Mouse (Mus musculus) frontal cortex, adult 2 months (tissue): ENCODE results near the gene Ppp4r1. TPM values are rescaled to one million over a fixed set of nuclear protein-coding genes. Genes with fewer than 3 reads are reported as not detected.

Experiments used
- DNase-seq, 2 experiments: peaks; one replicate each; pipeline ENCODE4 v3.0.0; 2022; ENCODE audit warnings: low spot score in 1 of 2; ENCODE audit errors: extremely low spot score in 1 of 2
- polyA plus RNA-seq: library from polyadenylated mRNA; depleted of rRNA; stranded (reverse); fragments of >200 nt; gene quantifications from 2 replicates; pipeline ENCODE4 v1.2.3, GENCODE M21; 2012

Gene Ppp4r1
- polyA plus RNA-seq, 1 experiment: 73.3 TPM

DNA sequence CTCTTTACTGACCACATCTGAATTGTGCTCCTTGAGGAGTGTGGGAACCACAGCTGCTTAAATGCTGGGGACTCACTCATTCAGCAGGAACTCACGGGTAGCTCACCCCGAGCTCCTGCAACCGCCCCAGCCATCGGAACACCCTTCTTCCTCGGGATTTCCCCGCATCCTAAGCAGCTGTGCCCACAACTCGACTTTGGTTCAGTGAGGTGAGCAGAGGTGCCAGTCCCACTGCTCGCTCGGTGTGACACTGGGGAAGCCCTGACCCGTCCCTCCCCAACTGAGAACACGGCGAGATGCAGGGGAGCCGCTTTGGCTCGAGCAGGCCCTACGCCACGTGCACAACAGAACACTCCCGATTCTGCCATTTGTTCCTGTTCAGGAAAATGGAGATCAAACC lies 68.1 kb downstream of the Ppp4r1 start:
- no peak for DNase-seq

DNA sequence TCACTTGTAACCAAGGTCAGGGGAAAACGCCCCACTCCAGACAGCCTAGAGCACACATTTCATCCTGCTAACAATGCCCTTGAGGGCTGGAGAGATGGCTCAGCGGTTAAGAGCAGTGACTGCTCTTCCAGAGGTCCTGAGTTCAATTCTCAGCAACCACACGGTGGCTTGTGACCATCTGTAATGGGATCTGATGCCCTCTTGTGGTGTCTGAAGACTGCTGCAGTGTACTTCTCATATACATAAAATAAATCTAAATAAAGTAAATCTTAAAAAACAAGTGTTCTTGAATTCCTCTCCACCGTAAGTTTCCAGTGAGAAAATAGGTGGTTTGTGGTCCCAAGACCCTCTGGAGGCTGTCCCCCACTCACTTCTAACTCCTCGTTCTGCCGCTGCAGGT lies 69.4 kb downstream of the Ppp4r1 start:
- no peak for DNase-seq

DNA sequence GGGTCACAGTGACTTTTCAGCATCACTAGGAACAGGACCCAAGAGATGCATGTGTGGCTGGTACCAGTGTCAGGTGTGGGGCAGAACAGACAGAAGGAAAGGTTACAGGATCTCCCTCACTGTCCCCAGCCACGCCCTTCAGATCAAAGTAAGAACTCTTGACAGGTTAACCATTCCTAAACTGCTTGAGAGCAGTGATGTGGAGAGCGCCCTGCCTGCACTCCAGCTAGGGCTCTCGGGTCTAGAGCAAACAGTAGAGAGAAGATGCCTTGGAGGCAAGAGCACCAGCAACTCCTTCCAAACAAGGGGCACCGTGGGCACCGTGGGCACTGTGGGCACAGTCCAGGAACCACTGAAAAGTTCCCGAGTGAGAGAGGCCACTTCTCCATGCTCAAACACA lies 71.0 kb downstream of the Ppp4r1 start:
- DNase-seq: no peak

DNA sequence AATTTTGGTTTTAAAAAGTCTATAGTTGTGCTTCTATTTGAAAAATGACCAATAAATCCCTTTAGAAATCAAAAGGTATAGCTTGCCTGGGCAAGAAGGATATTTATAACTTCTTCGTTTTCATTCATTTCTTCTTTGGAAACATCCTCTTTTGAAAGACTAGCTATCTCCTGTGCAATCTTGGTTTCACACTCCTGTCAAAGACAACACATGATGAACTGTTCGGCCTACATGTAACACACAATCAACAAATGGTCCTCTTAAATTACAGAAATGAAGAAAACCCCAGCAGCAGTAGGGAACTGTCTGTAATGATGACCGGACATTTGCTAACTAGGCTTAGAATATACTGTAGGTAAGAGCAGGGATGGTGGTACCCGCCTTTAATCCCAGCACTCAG lies 71.6 kb downstream of the Ppp4r1 start:
- no peak for DNase-seq

DNA sequence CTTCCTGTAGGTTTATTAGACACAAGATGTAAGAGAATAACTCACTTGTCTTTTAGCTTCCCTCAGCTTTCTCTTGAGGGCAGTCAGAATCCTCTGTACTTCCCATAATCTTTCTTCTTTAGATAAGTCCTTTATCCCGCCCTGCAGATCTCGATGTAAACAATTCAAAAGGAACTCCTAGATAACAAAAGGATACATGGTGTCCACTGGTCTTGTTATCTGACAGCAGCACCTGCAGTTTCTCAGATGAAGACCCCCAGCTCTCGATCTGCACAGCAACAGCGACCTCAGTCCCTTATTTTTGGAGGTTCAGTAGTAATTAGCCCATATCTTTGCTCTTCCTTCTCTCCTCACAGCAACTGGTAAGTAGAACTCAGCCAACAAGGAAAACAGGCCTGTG lies 75.2 kb downstream of the Ppp4r1 start:
- DNase-seq: no peak

DNA sequence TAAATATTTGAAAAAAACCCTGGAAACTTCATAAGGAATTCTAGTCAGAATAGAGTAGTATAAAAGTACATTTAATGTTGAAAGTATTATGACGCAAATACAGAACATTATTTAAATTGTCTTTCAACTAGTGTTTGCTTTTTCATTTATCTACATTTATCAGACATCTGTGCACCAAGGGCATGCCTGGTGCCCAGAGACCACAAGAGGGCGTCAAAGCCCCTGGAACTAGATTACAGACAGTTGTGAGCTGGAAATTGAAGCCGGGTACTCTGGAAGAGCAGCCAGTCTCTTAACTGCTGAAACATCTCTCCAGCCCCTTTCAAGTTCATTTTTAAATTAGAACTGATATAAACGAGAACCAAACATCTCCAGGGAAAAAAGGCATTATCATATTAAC lies 80.2 kb downstream of the Ppp4r1 start:
- DNase-seq: peak in 1 of 2 experiments; percentile 50

DNA sequence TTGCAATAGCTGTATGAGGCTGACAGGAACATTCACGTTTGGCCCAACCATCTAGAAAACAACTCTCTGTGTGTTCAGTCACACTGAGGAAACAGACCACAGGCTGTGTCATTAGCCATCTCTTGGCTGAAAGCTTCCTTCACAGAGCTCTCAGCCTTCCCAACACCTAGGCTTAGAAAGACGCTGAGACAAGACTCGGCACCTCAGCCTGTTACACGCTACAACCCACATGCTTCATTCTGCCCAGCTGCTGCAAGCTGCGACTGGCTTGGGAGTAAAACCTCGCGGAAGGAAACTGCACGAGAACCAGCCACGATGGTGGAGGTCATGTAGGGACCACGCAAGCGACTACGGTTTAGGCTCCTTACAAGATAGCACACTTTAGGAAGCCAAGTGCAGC lies 81.5 kb downstream of the Ppp4r1 start:
- peak in 1 of 2 experiments; percentile 37 for DNase-seq

DNA sequence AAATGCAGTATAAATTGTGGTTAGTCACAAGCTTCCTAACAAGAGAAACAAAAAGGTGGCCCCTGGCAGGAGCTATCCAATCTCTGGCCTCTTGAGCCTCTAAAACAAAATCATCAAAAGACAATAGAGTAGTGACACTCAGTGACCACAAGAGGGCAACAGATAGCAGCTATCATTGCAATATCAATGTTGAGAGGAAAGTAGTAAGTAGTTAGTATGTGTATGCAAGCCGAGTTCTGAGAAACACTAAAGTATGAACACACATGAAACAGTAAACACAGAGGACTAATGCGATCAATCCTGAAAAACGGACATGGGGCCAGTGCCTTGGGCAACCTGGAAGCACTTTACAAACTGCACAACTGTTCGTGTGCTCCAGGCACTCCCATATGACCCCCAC lies 82.4 kb downstream of the Ppp4r1 start:
- peak in 1 of 2 experiments; percentile 68 for DNase-seq

DNA sequence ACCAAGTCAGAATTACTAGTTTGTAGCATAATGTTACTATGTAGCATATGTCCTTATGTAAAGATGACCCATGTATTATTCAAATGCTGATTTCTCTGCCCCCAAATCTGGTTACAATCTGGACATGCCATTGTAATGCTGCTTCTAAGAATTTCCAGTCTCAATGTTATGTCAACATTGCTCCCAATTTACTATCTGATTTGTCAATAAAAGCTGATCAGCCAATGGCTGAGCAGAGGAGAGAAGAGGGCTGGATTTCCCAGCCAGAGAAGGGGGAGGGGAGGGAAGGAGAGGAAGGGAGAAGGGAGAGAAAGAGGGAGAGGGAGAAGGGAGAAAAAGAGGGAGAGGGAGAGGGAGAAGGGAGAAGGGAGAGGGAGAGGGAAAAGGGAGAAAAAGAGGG lies 82.9 kb downstream of the Ppp4r1 start:
- DNase-seq: no peak

DNA sequence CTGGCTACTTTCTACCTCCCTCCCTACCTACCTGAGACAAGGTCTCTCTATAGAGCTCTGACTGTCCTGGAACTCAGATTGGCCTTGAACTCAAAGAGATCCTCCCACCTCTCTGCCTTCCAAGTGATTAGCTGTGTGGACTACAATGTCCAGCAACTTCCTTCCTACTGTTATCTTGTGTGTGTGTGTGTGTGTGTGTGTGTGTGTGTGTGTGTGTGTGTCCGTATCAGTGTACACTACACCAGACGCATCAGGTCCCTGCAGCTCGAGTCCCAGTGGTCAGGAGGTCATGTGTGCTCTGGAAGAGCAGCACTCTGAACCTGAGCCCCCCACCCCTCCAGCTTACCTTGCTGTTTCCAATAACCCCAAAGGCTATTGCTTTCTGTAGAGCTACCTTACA lies 83.8 kb downstream of the Ppp4r1 start:
- no peak for DNase-seq

DNA sequence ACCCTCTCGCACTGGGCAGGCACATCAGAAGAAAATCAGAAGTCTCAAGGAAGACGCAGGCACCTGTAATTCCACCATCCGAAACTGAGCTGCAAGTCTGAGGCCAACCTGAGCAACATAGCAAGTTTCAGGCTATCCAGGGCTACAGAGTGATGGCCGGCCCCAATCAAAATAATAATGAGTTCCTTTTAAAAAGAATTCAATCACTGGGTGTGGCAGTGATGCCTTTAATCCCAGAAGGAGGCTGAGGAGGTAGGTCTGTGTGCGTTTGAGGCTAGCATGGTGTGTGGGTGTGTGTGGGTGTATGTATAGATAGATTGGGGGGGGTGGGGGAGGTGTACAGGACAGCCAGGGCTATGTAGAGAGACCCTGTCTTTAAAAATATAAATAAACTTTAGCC lies 85.6 kb downstream of the Ppp4r1 start:
- no peak for DNase-seq

DNA sequence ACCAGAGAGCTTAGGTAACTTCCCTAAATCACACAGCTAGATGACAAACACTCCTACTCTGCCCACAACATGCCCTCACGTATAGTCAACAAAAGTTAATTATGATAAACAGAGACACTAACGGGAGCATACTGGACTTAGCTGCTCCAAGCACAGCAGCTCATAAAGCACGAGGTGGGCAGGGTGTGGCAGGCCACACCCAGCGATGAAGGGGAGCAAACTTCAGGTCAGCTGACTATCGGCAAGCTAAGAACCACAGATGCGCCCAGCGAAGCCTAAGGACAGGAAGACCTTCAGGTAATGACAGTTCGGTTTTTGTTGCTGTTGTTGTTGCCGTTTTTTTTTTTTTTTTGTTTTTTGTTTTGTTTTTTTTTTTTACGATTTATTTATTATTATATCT lies 87.3 kb downstream of the Ppp4r1 start:
- no peak for DNase-seq

DNA sequence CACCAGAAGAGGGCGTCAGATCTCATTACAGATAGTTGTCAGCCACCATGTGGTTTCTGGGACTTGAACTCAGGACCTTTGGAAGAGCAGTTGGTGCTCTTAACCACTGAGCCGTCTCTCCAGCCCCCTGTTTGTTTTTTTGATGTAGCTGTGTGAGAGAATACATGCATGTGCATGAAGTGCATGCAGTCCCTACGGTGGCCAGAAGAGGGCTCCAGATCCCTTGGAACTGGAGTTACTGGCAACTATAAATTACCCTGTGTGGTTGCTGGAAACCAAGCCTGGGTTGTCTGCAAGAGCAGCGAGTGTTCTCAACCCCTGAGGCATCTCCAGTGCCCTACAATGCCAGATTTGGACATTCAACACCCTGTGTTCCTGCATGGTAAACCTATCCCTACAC lies 87.8 kb downstream of the Ppp4r1 start:
- DNase-seq: peak in 1 of 2 experiments; percentile 77

DNA sequence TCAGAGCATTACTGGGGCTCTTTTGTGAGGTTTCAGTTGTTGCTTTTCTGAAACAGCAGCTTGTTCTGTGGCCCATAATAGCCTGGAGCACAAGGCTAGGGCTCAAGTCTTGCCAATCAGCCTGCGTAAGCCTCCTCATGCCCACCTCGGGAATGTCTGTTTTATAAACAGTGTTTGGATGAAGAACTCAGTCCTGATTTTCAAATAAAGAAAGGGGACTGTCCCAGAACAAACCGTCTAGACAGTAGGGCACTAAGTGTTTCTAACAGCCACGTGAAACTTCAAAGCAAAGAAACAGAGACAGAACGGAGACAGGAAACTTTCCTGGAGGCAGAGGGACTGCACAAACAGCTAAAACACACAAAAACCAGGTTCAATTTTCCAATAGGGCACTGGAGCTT lies 89.3 kb downstream of the Ppp4r1 start:
- no peak for DNase-seq

DNA sequence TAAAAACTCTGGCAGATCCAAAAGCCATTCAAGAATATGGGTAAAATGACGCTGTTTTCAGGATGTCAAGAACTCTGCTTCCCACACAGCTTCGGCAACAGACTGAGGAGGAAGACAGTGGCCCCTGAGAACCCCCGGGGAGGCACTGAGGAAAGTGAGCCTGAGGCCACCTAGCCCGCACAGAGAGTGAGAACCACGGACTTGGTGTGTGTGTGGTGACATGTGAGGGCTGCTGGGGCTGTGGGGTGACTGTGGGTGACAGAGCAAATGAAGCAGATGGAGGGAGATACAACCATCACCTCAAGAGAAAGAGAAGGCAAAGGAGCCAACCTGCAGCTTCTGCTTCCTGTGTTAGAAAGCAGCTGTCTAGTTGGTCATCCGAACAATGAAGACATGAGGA lies 89.7 kb downstream of the Ppp4r1 start:
- DNase-seq: no peak

DNA sequence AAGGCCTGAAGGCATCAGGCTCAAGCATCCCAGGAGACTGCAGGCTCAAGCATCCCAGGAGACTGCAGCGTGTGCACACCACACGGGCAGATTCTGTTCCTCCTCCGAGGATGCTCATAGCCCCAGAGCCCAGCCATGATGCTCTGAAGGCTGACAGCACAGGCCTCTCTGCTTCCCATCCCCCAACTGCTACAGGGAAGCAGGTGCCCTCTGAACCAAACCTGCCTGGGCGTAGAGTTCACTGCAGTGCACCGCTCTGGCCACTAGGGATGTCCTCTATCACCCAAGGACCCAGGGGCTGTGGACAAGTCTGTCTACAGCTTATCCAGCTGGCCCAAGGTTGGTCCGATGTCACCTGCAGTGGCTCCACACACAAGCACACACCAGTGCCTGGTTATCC lies 90.3 kb downstream of the Ppp4r1 start:
- no peak for DNase-seq

DNA sequence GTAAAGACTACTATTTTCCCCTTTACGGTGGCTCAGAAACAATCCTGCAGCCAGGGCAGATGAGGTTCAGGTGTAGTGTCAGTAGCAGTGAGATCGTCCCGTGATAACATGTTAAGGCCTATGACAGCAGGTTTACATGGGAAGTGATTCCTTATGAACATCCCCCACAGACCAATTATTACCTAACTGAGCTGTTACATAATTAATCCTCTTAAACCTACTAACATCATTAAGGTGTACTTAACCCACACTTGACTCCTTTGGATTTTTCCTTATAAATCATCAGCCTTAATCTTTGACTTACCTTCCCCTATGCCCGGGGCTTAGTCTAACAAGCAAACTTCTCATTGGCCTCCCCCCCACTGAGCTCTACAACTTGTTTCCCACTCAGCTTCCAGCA lies 90.8 kb downstream of the Ppp4r1 start:
- no peak for DNase-seq

DNA sequence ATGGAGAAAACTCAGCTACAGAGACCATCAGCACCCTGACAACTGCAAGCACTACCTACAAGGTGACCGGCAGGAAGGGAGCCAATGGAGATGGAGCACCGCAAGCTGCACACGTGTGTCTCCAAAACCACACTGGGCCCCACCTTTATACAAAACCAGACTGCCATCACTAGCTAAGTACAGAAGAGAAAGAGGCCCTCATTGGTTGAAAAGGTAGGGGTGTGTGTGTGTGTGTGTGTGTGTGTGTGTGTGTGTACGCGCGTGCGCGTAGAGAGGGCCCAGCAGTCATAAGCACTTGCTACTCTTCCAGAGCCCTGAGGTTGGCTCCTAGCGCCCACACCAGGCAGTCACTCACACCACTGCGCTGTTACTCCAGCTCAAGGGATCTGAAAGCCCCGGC lies 91.5 kb downstream of the Ppp4r1 start:
- DNase-seq: no peak

DNA sequence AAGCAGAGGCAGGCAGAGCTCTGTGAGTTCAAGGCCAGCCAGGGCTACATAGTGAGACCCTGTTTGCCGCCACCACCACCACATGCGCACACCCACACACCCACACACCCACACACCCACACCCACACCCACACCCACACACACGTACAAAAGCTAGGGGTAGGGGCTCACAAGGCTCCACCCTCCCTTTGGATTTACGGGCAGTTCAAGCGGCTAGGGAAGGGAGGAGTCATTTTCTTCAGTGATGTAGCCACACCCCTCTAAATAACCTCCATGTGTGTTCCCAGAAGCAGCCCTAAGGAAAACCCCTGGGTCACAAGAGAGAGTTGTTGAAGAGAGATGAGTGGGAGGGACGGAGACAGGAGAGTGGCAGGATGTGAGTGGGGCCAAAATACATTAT lies 94.7 kb downstream of the Ppp4r1 start:
- no peak for DNase-seq

DNA sequence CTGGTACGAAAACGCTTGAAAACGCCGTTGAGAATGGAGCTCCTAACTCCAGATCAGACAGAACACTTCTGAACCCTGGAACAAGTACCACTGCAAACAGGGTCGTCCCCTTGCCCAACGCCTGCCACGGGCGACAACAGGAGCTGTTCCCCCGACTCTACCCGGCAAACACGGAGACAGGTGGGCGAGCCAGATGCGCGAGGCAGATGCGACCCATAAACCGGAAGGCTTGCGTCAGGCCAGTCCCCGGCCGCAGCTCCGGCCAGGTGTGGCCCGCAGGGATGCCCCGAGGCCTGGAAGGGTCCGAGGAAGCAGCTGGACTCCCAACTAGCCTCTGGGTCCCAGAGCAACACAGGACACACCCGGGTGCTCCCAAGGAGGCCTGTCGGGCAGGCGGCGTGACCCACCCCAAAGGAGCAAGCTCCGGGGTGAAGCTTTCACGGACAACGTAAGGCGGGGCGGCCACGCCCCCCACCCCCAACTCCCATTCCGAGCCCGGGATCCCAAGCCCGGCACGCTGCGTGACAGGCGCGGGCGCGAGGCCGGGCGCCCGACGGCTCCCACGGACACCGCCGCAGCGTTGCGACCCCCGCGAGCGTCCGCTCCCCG lies 101.8 kb downstream of the Ppp4r1 start:
- no peak for DNase-seq

DNA sequence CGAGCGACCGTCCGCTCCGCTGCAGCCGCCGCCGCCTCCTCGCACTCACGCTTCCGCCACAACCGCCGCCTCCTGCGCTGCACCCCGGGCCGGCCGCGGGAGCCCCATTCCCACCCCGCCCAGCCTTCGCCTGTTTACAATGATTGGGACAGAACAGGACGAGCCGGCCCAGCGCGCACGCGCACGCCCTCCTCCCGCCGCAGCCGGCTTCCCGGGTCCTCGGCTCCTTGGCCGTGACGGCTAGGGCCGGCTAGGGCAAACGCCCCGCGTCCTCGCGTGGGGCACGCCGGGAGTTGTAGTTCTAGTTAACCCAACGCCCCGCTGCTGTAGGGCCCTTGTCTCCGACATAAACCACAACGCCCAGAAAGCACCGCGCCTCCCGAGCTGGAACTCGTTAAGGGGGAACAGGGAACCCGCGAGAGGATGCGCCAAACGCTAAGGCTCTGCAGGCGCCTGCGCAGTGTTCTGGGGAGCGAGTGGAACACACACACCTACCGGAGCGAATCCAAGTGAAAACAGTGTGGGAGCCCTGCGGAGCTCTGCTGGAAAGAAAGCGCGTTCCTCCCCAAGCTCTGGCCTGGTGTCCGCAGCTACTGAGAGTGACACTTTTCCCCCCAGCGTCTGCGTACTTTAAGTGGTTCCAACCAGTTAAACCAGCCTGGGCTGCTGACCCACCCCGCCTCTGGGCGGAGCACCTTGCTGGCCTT lies 102.5 kb downstream of the Ppp4r1 start:
- peak; percentile 99 to 100 for DNase-seq

DNA sequence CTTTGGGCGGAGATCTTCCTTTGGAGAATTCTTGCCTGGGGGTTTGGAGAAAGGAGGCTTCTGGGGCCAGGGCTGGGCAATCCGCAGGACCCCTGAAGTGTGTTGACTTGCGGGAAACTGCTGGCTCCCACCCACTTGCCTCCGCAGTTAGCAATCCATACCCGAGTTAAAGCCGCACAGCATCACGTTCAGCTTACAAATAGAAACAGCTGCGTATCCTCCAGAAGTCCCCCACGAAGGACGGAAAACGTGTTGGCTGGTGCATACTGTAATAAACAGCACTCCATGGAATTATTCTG lies 103.0 kb downstream of the Ppp4r1 start:
- no peak for DNase-seq
